ENCODE assay signal across 14 mouse cellular contexts in the genomic region with DNA sequence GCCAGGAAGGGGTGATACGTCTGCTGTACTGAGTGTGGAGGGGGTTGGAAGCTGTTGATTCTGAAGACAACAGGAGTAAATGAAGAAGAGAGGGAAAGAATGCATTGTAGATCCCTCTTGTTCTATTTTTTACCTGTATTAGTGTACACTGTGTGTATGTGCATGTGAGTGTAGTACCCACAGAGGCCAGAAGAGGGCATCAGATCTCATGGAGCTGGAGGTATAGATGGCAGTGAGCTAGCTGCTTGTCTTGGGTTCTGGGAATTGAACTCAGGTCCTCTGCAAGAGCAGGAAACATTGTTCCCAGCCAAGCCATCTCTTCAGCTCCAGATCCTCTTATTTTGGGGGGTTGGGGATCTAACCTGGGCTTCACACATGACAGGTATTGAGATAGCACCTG. TPM values are rescaled to one million over a fixed set of nuclear protein-coding genes. Genes with fewer than 3 reads are reported as not detected.
DNase-seq lines count a peak whose midpoint lies in the region; ATAC-seq and TF ChIP-seq lines count a peak whose summit lies in the region.
"Had no signal": no experiment of that assay in that cellular context is flagged by ENCODE, and none has a peak within 500 bp of the region (broad histone marks: within the 10 kb centered on the region; RNA-seq: fewer than 3 reads in every experiment).

No protein-coding gene starts in this region.

- H3K9me3 ChIP-seq in heart, embryonic 11.5 days (replicated peaks; ENCODE audit: control insufficient read depth, low read length): no peaks in the 10 kb centered on the region
- no peaks in the 10 kb centered on the region for H3K9me3 ChIP-seq in ES-Bruce4 (replicated peaks; ENCODE audit: control insufficient read depth, insufficient read depth, low read length, poor library complexity, severe bottlenecking)
- peaks cover 3% of the 10 kb centered on the region for H3K9me3 ChIP-seq in liver, embryonic 14.5 days (ENCODE audit: control insufficient read depth, low read length)

- peaks cover 6% of the 10 kb centered on the region for H3K4me1 ChIP-seq in heart, adult 2 months (ENCODE audit: control insufficient read depth, insufficient read depth, low read length)
- H3K4me1 ChIP-seq in heart, embryonic 11.5 days (ENCODE audit: control insufficient read depth, insufficient read depth, low read length): no peaks in the 10 kb centered on the region
- peaks cover 12% of the 10 kb centered on the region for H3K4me1 ChIP-seq in lung, adult 2 months (ENCODE audit: control insufficient read depth, insufficient read depth, low read length)
- no peaks in the 10 kb centered on the region for H3K4me1 ChIP-seq in ES-Bruce4 (ENCODE audit: control insufficient read depth, insufficient read depth, low read length)
- no peaks in the 10 kb centered on the region for H3K4me1 ChIP-seq in liver, embryonic 14.5 days (replicated peaks; ENCODE audit: control insufficient read depth in 2 of 2, insufficient read depth in 2 of 2, low read length in 1 of 2)

- H3K27ac ChIP-seq in heart, adult 2 months: no peak overlapping the region
- no peak overlapping the region for H3K27ac ChIP-seq in heart, embryonic 11.5 days (ENCODE audit: low read depth, low read length)
- no peak overlapping the region for H3K27ac ChIP-seq in ES-Bruce4 (ENCODE audit: insufficient read depth, low read length)
- no peak overlapping the region for H3K27ac ChIP-seq in liver, embryonic 14.5 days
- H3K27ac ChIP-seq: hindbrain, embryonic 14.5 days had no signal

- H3K27me3 ChIP-seq in heart, adult 2 months (ENCODE audit: control insufficient read depth, insufficient read depth, low read length): no peaks in the 10 kb centered on the region
- H3K27me3 ChIP-seq in heart, embryonic 11.5 days (ENCODE audit: control insufficient read depth, insufficient read depth, low read length): no peaks in the 10 kb centered on the region
- no peaks in the 10 kb centered on the region for H3K27me3 ChIP-seq in ES-Bruce4 (ENCODE audit: control insufficient read depth, insufficient read depth, low read length, poor library complexity, severe bottlenecking)
- no peaks in the 10 kb centered on the region for H3K27me3 ChIP-seq in liver, embryonic 14.5 days (ENCODE audit: control insufficient read depth, insufficient read depth, low read length)
- H3K27me3 ChIP-seq: Patski had no signal

- no peak overlapping the region for H3K4me2 ChIP-seq in heart, embryonic 11.5 days
- H3K4me2 ChIP-seq in liver, embryonic 14.5 days (ENCODE audit: low read depth): no peak overlapping the region
- H3K4me2 ChIP-seq: hindbrain, embryonic 14.5 days; midbrain, embryonic 11.5 days had no signal

- no peak for TF ChIP-seq EP300 in heart, adult 2 months (IDR thresholded peaks at IDR 0.05; ENCODE audit: insufficient read depth, low read depth, low read length)
- TF ChIP-seq EP300 in ES-Bruce4 (IDR thresholded peaks at IDR 0.05; ENCODE audit: insufficient read depth, low read depth, low read length): no peak
- no peak for TF ChIP-seq EP300 in liver, embryonic 14.5 days (IDR thresholded peaks at IDR 0.05; ENCODE audit: low read depth)

- no peak for ATAC-seq in heart, embryonic 11.5 days (replicated peaks; ENCODE audit: insufficient number of reproducible peaks, low FRiP score, low TSS enrichment)
- no peak for ATAC-seq in liver, embryonic 14.5 days (ENCODE audit: insufficient read depth)
- ATAC-seq in erythroid progenitor cell, adult 5-6 weeks (replicated peaks; ENCODE audit: low FRiP score, poor library complexity, severe bottlenecking): no peak
- ATAC-seq: Patski had no signal

- H3K9ac ChIP-seq in heart, adult 2 months (ENCODE audit: low read depth, low read length): no peak overlapping the region
- no peak overlapping the region for H3K9ac ChIP-seq in heart, embryonic 11.5 days (ENCODE audit: low read depth, low read length)
- H3K9ac ChIP-seq in ES-Bruce4 (ENCODE audit: low read depth, poor library complexity, severe bottlenecking): no peak overlapping the region
- no peak overlapping the region for H3K9ac ChIP-seq in liver, embryonic 14.5 days (replicated peaks)
- H3K9ac ChIP-seq: hindbrain, embryonic 14.5 days had no signal

- WGBS in heart, adult 2 months: 97% methylated on average over 1 of the region's 1 CpGs
- 82% methylated on average over 1 of the region's 1 CpGs for WGBS in heart, embryonic 11.5 days (ENCODE audit: insufficient replicate concordance)
- 94% methylated on average over 1 of the region's 1 CpGs for WGBS in lung, adult 2 months
- 83% methylated on average over 1 of the region's 1 CpGs for WGBS in liver, embryonic 14.5 days (ENCODE audit: insufficient replicate concordance)

- no peak for DNase-seq in heart, adult 2 months
- no peak for DNase-seq in lung, adult 2 months
- DNase-seq in lung, postnatal 4 days: no peak
- DNase-seq in liver, embryonic 14.5 days (ENCODE audit: low read depth in 3 of 3, low spot score in 3 of 3): no peak
- no peak for DNase-seq in right cerebral cortex, postnatal 14 days
- DNase-seq: adrenal gland, adult 8-10 months; cerebellum, postnatal 14 days had no signal

- peaks cover 2% of the 10 kb centered on the region for H3K36me3 ChIP-seq in heart, adult 2 months (ENCODE audit: control insufficient read depth, insufficient read depth, low read length)
- H3K36me3 ChIP-seq in heart, embryonic 11.5 days (ENCODE audit: control insufficient read depth, insufficient read depth, low read length): no peaks in the 10 kb centered on the region
- H3K36me3 ChIP-seq in ES-Bruce4 (ENCODE audit: control insufficient read depth, insufficient read depth, low read length, poor library complexity, severe bottlenecking): no peaks in the 10 kb centered on the region
- H3K36me3 ChIP-seq in liver, embryonic 14.5 days (replicated peaks; ENCODE audit: control insufficient read depth, insufficient read depth, low read depth): no peaks in the 10 kb centered on the region

- TF ChIP-seq CTCF in heart, adult 2 months (IDR thresholded peaks at IDR 0.05): peak; percentile 60
- peak; percentile 27; the same call in 1 of the 2 replicates for TF ChIP-seq CTCF in lung, adult 2 months (IDR thresholded peaks at IDR 0.05; ENCODE audit: insufficient read depth, low read length)
- TF ChIP-seq CTCF in ES-Bruce4 (IDR thresholded peaks at IDR 0.05; ENCODE audit: low read depth, low read length): peak; percentile 9
- peak; percentile 62 for TF ChIP-seq CTCF in liver, embryonic 14.5 days (IDR thresholded peaks at IDR 0.05; ENCODE audit: low read depth)

- intact Hi-C loops in heart, adult 2 months (cut with DNase I): no loop called here

- H3K79me2 ChIP-seq in heart, adult 2 months (replicated peaks; ENCODE audit: control insufficient read depth, insufficient read depth, low read length): peaks cover 5% of the 10 kb centered on the region

- TF ChIP-seq POLR2A in heart, adult 2 months (IDR thresholded peaks at IDR 0.05; ENCODE audit: insufficient read depth, low read depth, low read length): no peak
- TF ChIP-seq POLR2A in lung, adult 2 months (IDR thresholded peaks at IDR 0.05; ENCODE audit: borderline replicate concordance, extremely low read depth, low read depth, low read length): no peak
- TF ChIP-seq POLR2A in ES-Bruce4 (IDR thresholded peaks at IDR 0.05; ENCODE audit: insufficient read depth, low read length): no peak

- H3K4me3 ChIP-seq in heart, adult 2 months: no peak overlapping the region
- H3K4me3 ChIP-seq in heart, embryonic 11.5 days (ENCODE audit: low read depth, low read length): no peak overlapping the region
- H3K4me3 ChIP-seq in lung, adult 2 months (replicated peaks; ENCODE audit: extremely low read depth, low read depth, low read length): no peak overlapping the region
- H3K4me3 ChIP-seq in ES-Bruce4 (ENCODE audit: low read depth, low read length): no peak overlapping the region
- no peak overlapping the region for H3K4me3 ChIP-seq in liver, embryonic 14.5 days (ENCODE audit: insufficient read depth in 1 of 2, low read depth in 2 of 2, low read length in 2 of 2)
- H3K4me3 ChIP-seq: erythroblast, embryonic 14.5 days had no signal

RNA-seq across cellular contexts. Expression of a gene that starts 25.6 kb away (rescaled TPM):
- 10 to 100 TPM; 44.0 to 54.7 TPM for total RNA-seq in heart, adult 2 months (2021)
- polyA plus RNA-seq in heart, adult 2 months (2012; rRNA removed): 42.9 and 49.4 TPM in 2 replicates
- 14.3 and 17.2 TPM in 2 replicates for polyA plus RNA-seq in heart, embryonic 11.5 days (2014; fragmentation: Nextera tagmentation; extraction: Ambion mirVana)
- polyA plus RNA-seq in lung, adult 2 months (2012; rRNA removed): 126 and 134 TPM in 2 replicates
- 24.5 and 27.2 TPM in 2 replicates for polyA plus RNA-seq in ES-Bruce4 (2011; ENCODE audit: insufficient read depth, insufficient read length, low read depth, missing spikeins)
- 3.5 and 4.6 TPM in 2 replicates for polyA plus RNA-seq in liver, embryonic 14.5 days (2012; rRNA removed)
- 5.2 and 6.8 TPM in 2 replicates for polyA plus RNA-seq in liver, embryonic 14.5 days (2014; fragmentation: Nextera tagmentation; extraction: Ambion mirVana)
- total RNA-seq in erythroid progenitor cell, adult 5-6 weeks (2015; ENCODE audit: low replicate concordance): 17.6 and 22.3 TPM in 2 replicates
- total RNA-seq in erythroid progenitor cell, adult 5-6 weeks (2017; ENCODE audit: low replicate concordance): 10.7 and 15.7 TPM in 2 replicates

RNA-seq across cellular contexts. Expression of a gene that starts 40.9 kb away (rescaled TPM):
- 1 to 10 TPM; 2.5 to 2.6 TPM for total RNA-seq in heart, adult 2 months (2021)
- polyA plus RNA-seq in heart, adult 2 months (2012; rRNA removed): 1.8 and 2.2 TPM in 2 replicates
- 0.77 and 0.83 TPM in 2 replicates for polyA plus RNA-seq in heart, embryonic 11.5 days (2014; fragmentation: Nextera tagmentation; extraction: Ambion mirVana)
- 0.41 and 0.48 TPM in 2 replicates for polyA plus RNA-seq in lung, adult 2 months (2012; rRNA removed)
- polyA plus RNA-seq in ES-Bruce4 (2011; ENCODE audit: insufficient read depth, insufficient read length, low read depth, missing spikeins): 2.0 and 2.7 TPM in 2 replicates
- polyA plus RNA-seq in liver, embryonic 14.5 days (2012; rRNA removed): 0.17 and 0.25 TPM in 2 replicates
- polyA plus RNA-seq in liver, embryonic 14.5 days (2014; fragmentation: Nextera tagmentation; extraction: Ambion mirVana): 0.30 TPM in 2 replicates
- 1.7 TPM in 1 of 2 replicates, not detected in the other for total RNA-seq in erythroid progenitor cell, adult 5-6 weeks (2015; ENCODE audit: low replicate concordance)
- not detected in 2 replicates for total RNA-seq in erythroid progenitor cell, adult 5-6 weeks (2017; ENCODE audit: low replicate concordance)

Comparison
In these comparisons a context has a peak if more than half of its experiments do, and no peak if none do; other contexts are left out.
1. CTCF ChIP-seq: peak in every context shown above with its lines; median percentile 62 in liver, embryonic 14.5 days; 60 in heart, adult 2 months; 27 in lung, adult 2 months; 9 in ES-Bruce4.